21 mouse cellular contexts compared by ENCODE assay signal in genomic region chr16:16325775-16326336, GRCm38 (mm10). TPM values are rescaled to one million over a fixed set of nuclear protein-coding genes. Genes with fewer than 3 reads are reported as not detected.
DNase-seq lines count a peak whose midpoint lies in the region; ATAC-seq and TF ChIP-seq lines count a peak whose summit lies in the region.
"Had no signal": no experiment of that assay in that cellular context is flagged by ENCODE, and none has a peak within 500 bp of the region (broad histone marks: within the 10 kb centered on the region; RNA-seq: fewer than 3 reads in every experiment).

No protein-coding gene starts in this region.

- no peak overlapping the region for H3K4me2 ChIP-seq in kidney, postnatal 0 days (ENCODE audit: low read length)
- no peak overlapping the region for H3K4me2 ChIP-seq in midbrain, embryonic 14.5 days (ENCODE audit: low read length)
- H3K4me2 ChIP-seq: forebrain, embryonic 15.5 days; heart, embryonic 12.5 days; hindbrain, embryonic 14.5 days had no signal

- DNase-seq in kidney, adult 11 months = peak; percentile 18
- no peak for DNase-seq in kidney, postnatal 14 days
- DNase-seq in kidney, postnatal 0 days (ENCODE audit: low spot score) = peak; percentile 16
- no peak for DNase-seq in kidney, adult 18-20 months
- DNase-seq in R1 (ENCODE audit: low read depth, low spot score) = peak; percentile 35
- DNase-seq in midbrain, embryonic 14.5 days = peak; percentile 46
- no peak for DNase-seq in frontal cortex, postnatal 14 days (ENCODE audit: low spot score in 2 of 2)
- DNase-seq in cerebellum, adult 11 months = no peak
- DNase-seq: adrenal gland, postnatal 14 days; cerebellum, adult 2 months; cerebellum, postnatal 10 days; gastrocnemius, postnatal 14 days; heart, adult 2 months had no signal

- ATAC-seq in kidney, postnatal 0 days (replicated peaks; ENCODE audit: low FRiP score, low read depth) = no peak
- no peak; the same call in 1 of the 2 replicates for ATAC-seq in midbrain, embryonic 14.5 days (ENCODE audit: low FRiP score, low TSS enrichment)
- ATAC-seq: activated CD4-positive, CD25-positive, alpha-beta regulatory T cell, adult 4 months; forebrain, embryonic 15.5 days had no signal

- H3K4me3 ChIP-seq in kidney, postnatal 0 days (replicated peaks; ENCODE audit: low read depth, low read length) = no peak overlapping the region
- H3K4me3 ChIP-seq in midbrain, embryonic 14.5 days (replicated peaks; ENCODE audit: low read depth, low read length) = no peak overlapping the region
- H3K4me3 ChIP-seq: embryonic facial prominence, embryonic 10.5 days; erythroblast, embryonic 14.5 days; forebrain, embryonic 10.5 days; forebrain, embryonic 15.5 days; heart, adult 2 months; heart, embryonic 12.5 days; hindbrain, embryonic 10.5 days had no signal

- no peaks in the 10 kb centered on the region for H3K4me1 ChIP-seq in kidney, postnatal 0 days (replicated peaks; ENCODE audit: insufficient read depth, low read length)
- no peaks in the 10 kb centered on the region for H3K4me1 ChIP-seq in midbrain, embryonic 14.5 days (ENCODE audit: control insufficient read depth, insufficient read depth, low read length)
- H3K4me1 ChIP-seq: embryonic facial prominence, embryonic 10.5 days; forebrain, embryonic 10.5 days; forebrain, embryonic 15.5 days; heart, embryonic 12.5 days; hindbrain, embryonic 10.5 days had no signal

- H3K27ac ChIP-seq in kidney, postnatal 0 days = no peak overlapping the region
- H3K27ac ChIP-seq in midbrain, embryonic 14.5 days (replicated peaks; ENCODE audit: low read depth, low read length) = no peak overlapping the region
- H3K27ac ChIP-seq: embryonic facial prominence, embryonic 10.5 days; forebrain, embryonic 10.5 days; forebrain, embryonic 15.5 days; heart, adult 2 months; hindbrain, embryonic 10.5 days; hindbrain, embryonic 14.5 days had no signal

- H3K36me3 ChIP-seq in kidney, postnatal 0 days (ENCODE audit: insufficient read depth, low read length) = peaks cover 26% of the 10 kb centered on the region
- H3K36me3 ChIP-seq in midbrain, embryonic 14.5 days (ENCODE audit: control insufficient read depth, insufficient read depth, low read length) = peaks cover 43% of the 10 kb centered on the region

- TF ChIP-seq CTCF in kidney, postnatal 0 days (IDR thresholded peaks at IDR 0.05; ENCODE audit: low read depth) = no peak

- H3K27me3 ChIP-seq in kidney, postnatal 0 days (ENCODE audit: insufficient read depth, low read length) = no peaks in the 10 kb centered on the region
- H3K27me3 ChIP-seq in midbrain, embryonic 14.5 days (ENCODE audit: control insufficient read depth, insufficient read depth, low read length) = no peaks in the 10 kb centered on the region
- H3K27me3 ChIP-seq: forebrain, embryonic 15.5 days; heart, embryonic 12.5 days had no signal

- 78% methylated on average over 5 of the region's 5 CpGs for WGBS in kidney, postnatal 0 days
- 55% methylated on average over 5 of the region's 5 CpGs for WGBS in midbrain, embryonic 14.5 days

- H3K9ac ChIP-seq in kidney, postnatal 0 days (ENCODE audit: low read depth, low read length) = no peak overlapping the region
- H3K9ac ChIP-seq in midbrain, embryonic 14.5 days (replicated peaks; ENCODE audit: low read length) = no peak overlapping the region
- H3K9ac ChIP-seq: forebrain, embryonic 15.5 days; heart, embryonic 12.5 days; hindbrain, embryonic 14.5 days had no signal

- H3K9me3 ChIP-seq in kidney, postnatal 0 days (replicated peaks; ENCODE audit: low read length) = no peaks in the 10 kb centered on the region
- no peaks in the 10 kb centered on the region for H3K9me3 ChIP-seq in midbrain, embryonic 14.5 days (ENCODE audit: control insufficient read depth, low read length)
- H3K9me3 ChIP-seq: embryonic facial prominence, embryonic 10.5 days; forebrain, embryonic 10.5 days; forebrain, embryonic 15.5 days; heart, embryonic 12.5 days; hindbrain, embryonic 10.5 days had no signal

RNA-seq across cellular contexts. Expression of gene Yars2, which starts 23.1 kb away (rescaled TPM):
- 37.0 and 40.2 TPM in 2 replicates for polyA plus RNA-seq in kidney, postnatal 0 days (2015; fragmentation: Nextera tagmentation; extraction: Ambion mirVana)
- polyA plus RNA-seq in midbrain, embryonic 14.5 days (2014; fragmentation: Nextera tagmentation; extraction: Ambion mirVana) = 25.1 and 26.5 TPM in 2 replicates

RNA-seq across cellular contexts. Expression of gene Dnm1l, which starts 32.9 kb away (rescaled TPM):
- polyA plus RNA-seq in kidney, postnatal 0 days (2015; fragmentation: Nextera tagmentation; extraction: Ambion mirVana) = 42.6 and 50.8 TPM in 2 replicates
- 96.2 and 102 TPM in 2 replicates for polyA plus RNA-seq in midbrain, embryonic 14.5 days (2014; fragmentation: Nextera tagmentation; extraction: Ambion mirVana)

Comparison
In these comparisons a context has a peak if more than half of its experiments do, and no peak if none do; other contexts are left out.
1. DNase-seq: peak in kidney, adult 11 months (single experiment), kidney, postnatal 0 days (single experiment), R1 (single experiment) and midbrain, embryonic 14.5 days (single experiment); none in kidney, postnatal 14 days (single experiment), kidney, adult 18-20 months (single experiment), frontal cortex, postnatal 14 days (0 of 2) and cerebellum, adult 11 months (single experiment).